Comparison of ENCODE assay signal across 8 mouse cellular contexts in the genomic region with DNA sequence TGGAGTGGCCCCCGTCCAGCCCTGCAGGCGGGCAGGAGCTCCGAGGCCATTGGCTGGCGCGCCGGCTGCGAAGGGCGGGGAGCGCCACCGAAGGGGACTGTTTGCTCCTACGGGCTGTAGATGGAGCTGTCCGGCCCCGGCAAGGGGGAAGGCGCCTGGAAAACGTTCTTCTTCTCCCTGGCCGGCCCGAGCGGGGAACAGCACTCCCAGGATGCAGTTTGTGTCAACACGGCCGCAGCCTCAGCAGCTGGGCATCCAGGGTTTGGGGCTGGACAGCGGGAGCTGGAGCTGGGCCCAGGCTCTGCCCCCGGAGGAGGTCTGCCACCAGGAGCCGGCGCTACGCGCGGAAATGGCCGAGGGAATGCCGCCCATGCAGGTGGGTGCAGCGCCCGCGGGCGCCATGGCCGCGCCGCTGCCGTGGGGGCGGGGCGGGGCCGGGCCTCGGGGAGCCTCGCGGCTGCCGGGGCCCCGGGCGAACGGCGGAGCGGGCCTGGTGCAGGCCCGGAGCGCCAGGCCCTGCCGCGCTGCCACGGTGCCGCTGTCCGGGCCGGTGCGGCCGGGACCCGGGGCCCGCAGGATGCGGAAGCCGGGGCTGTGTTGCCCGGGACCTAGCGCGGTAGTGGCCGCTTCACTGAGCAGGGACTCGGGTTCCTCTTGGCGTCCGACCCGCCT. TPM values are rescaled to one million over a fixed set of nuclear protein-coding genes. Genes with fewer than 3 reads are reported as not detected.
DNase-seq lines count a peak whose midpoint lies in the region; ATAC-seq and TF ChIP-seq lines count a peak whose summit lies in the region.

No protein-coding gene starts in this region.

- in situ Hi-C loops in CH12.LX (cut with MboI; ENCODE audit: low pct_ligation_motif_present, low pct_unique_long_range_greater_than_20kb, low sequenced_read_pairs): no loop called here

- peak; percentile 73; the same call in 1 of the 2 replicates for TF ChIP-seq POLR2A in CH12.LX (IDR thresholded peaks at IDR 0.05; ENCODE audit: low read depth, low read length)

- H3K27ac ChIP-seq in CH12.LX (ENCODE audit: insufficient read depth, low read depth): peak overlapping the region; percentile 48
- peak overlapping the region; percentile 99 for H3K27ac ChIP-seq in forebrain, embryonic 12.5 days
- H3K27ac ChIP-seq in liver, postnatal 0 days (ENCODE audit: low read depth): peak overlapping the region; percentile 94
- H3K27ac ChIP-seq in neural tube, embryonic 14.5 days (ENCODE audit: low read depth, low read length): peak overlapping the region; percentile 95

- peaks cover 20 to 29% of the 10 kb centered on the region in 2 experiments for H3K36me3 ChIP-seq in CH12.LX (replicated peaks in 1 of 2; ENCODE audit: control insufficient read depth in 1 of 2, insufficient read depth in 1 of 2, low read length in 1 of 2)
- peaks cover 31% of the 10 kb centered on the region for H3K36me3 ChIP-seq in forebrain, embryonic 12.5 days (replicated peaks)
- H3K36me3 ChIP-seq in liver, postnatal 0 days (replicated peaks; ENCODE audit: insufficient read depth, low read length): peaks cover 19% of the 10 kb centered on the region
- peaks cover 14% of the 10 kb centered on the region; the same call in 1 of the 2 replicates for H3K36me3 ChIP-seq in neural tube, embryonic 14.5 days (ENCODE audit: control insufficient read depth, insufficient read depth, low read length)

- H3K9ac ChIP-seq in CH12.LX (ENCODE audit: insufficient read depth, low read depth): peak overlapping the region; percentile 73
- peak overlapping the region; percentile 95 for H3K9ac ChIP-seq in forebrain, embryonic 12.5 days
- peak overlapping the region; percentile 93 for H3K9ac ChIP-seq in liver, postnatal 0 days (replicated peaks)
- peak overlapping the region; percentile 94 for H3K9ac ChIP-seq in neural tube, embryonic 14.5 days (replicated peaks; ENCODE audit: low read depth, low read length)

- TF ChIP-seq EP300 in CH12.LX (IDR thresholded peaks at IDR 0.05; ENCODE audit: low read length): no peak
- TF ChIP-seq EP300 in liver, postnatal 0 days (IDR thresholded peaks at IDR 0.05; ENCODE audit: low read depth): no peak

- dilution Hi-C loops in CH12.LX (cut with MboI; ENCODE audit: extremely low pct_ligation_motif_present, extremely low pct_unique_long_range_greater_than_20kb, low sequenced_read_pairs): no loop called here

- H3K79me2 ChIP-seq in CH12.LX (replicated peaks; ENCODE audit: control insufficient read depth, extremely low read depth, insufficient read depth, poor library complexity, severe bottlenecking): peaks cover 7% of the 10 kb centered on the region

- no peaks in the 10 kb centered on the region for H3K9me3 ChIP-seq in CH12.LX (replicated peaks; ENCODE audit: low read length)
- H3K9me3 ChIP-seq in forebrain, embryonic 12.5 days: no peaks in the 10 kb centered on the region
- H3K9me3 ChIP-seq in liver, postnatal 0 days (ENCODE audit: low read length): no peaks in the 10 kb centered on the region
- H3K9me3 ChIP-seq in neural tube, embryonic 14.5 days (ENCODE audit: control insufficient read depth, low read length): no peaks in the 10 kb centered on the region

- peak; percentile 71 for DNase-seq in CH12.LX (ENCODE audit: extremely low read depth)
- DNase-seq in c-Kit-positive CD71-positive TER-119-negative erythroid progenitor cells, embryonic 14.5 days (ENCODE audit: low read depth): peak; percentile 72
- DNase-seq in heart, postnatal 10 days: peak; percentile 94
- peak; percentile 65 for DNase-seq in large intestine, adult 2 months (ENCODE audit: low read depth, low spot score)
- DNase-seq in liver, postnatal 0 days: peak; percentile 90
- DNase-seq in testis, postnatal 10 days (ENCODE audit: low spot score): peak; percentile 88

- TF ChIP-seq CTCF in CH12.LX (conservative IDR thresholded peaks at IDR 0.05 in 1 of 2, IDR thresholded peaks at IDR 0.05 in 1 of 2; ENCODE audit: low read depth in 2 of 2, low read length in 2 of 2): peak in 1 of 2 experiments; percentile 64; a peak in 2 of 4 replicates
- TF ChIP-seq CTCF in liver, postnatal 0 days (IDR thresholded peaks at IDR 0.05; ENCODE audit: low read depth): peak; percentile 72

- TF ChIP-seq RAD21 in CH12.LX (IDR thresholded peaks at IDR 0.05; ENCODE audit: low read depth, low read length): peak; percentile 44

- peak overlapping the region; percentile 27; the same call in 1 of the 2 replicates for H3K4me2 ChIP-seq in CH12.LX (ENCODE audit: insufficient read depth, low read depth, poor library complexity, severe bottlenecking)
- H3K4me2 ChIP-seq in forebrain, embryonic 12.5 days: peak overlapping the region; percentile 87
- H3K4me2 ChIP-seq in liver, postnatal 0 days (ENCODE audit: low read depth, low read length): peak overlapping the region; percentile 75
- peak overlapping the region; percentile 97 for H3K4me2 ChIP-seq in neural tube, embryonic 14.5 days (ENCODE audit: low read depth, low read length)

- H3K27me3 ChIP-seq in CH12.LX (replicated peaks): no peaks in the 10 kb centered on the region
- H3K27me3 ChIP-seq in forebrain, embryonic 12.5 days: no peaks in the 10 kb centered on the region
- H3K27me3 ChIP-seq in liver, postnatal 0 days (ENCODE audit: insufficient read depth, low read length): no peaks in the 10 kb centered on the region
- H3K27me3 ChIP-seq in neural tube, embryonic 14.5 days (ENCODE audit: control insufficient read depth, insufficient read depth, low read length): no peaks in the 10 kb centered on the region

- under 1% methylated on average over 67 of the region's 71 CpGs for WGBS in forebrain, embryonic 12.5 days
- 1% methylated on average over 67 of the region's 71 CpGs for WGBS in large intestine, adult 2 months
- WGBS in liver, postnatal 0 days (ENCODE audit: insufficient replicate concordance): under 1% methylated on average over 52 of the region's 71 CpGs
- 2% methylated on average over 68 of the region's 71 CpGs for WGBS in neural tube, embryonic 14.5 days

- peak overlapping the region; percentile 69 to 85 (median 74) for H3K4me3 ChIP-seq in CH12.LX (replicated peaks in 1 of 3; ENCODE audit: low read depth in 2 of 3, low read length in 2 of 3, poor library complexity in 1 of 3)
- peak overlapping the region; percentile 92 for H3K4me3 ChIP-seq in forebrain, embryonic 12.5 days (replicated peaks)
- H3K4me3 ChIP-seq in liver, postnatal 0 days (ENCODE audit: low read depth, low read length): peak overlapping the region; percentile 92
- peak overlapping the region; percentile 96 for H3K4me3 ChIP-seq in neural tube, embryonic 14.5 days (ENCODE audit: low read depth, low read length)

- H3K4me1 ChIP-seq in CH12.LX (ENCODE audit: control insufficient read depth in 1 of 2, insufficient read depth in 2 of 2): peaks cover 9 to 32% of the 10 kb centered on the region in 2 experiments
- H3K4me1 ChIP-seq in forebrain, embryonic 12.5 days: peaks cover 18% of the 10 kb centered on the region
- H3K4me1 ChIP-seq in liver, postnatal 0 days (ENCODE audit: insufficient read depth): peaks cover 12% of the 10 kb centered on the region
- peaks cover 14% of the 10 kb centered on the region for H3K4me1 ChIP-seq in neural tube, embryonic 14.5 days (ENCODE audit: control insufficient read depth, insufficient read depth, low read length)

- peak; percentile 96 for ATAC-seq in forebrain, embryonic 12.5 days (ENCODE audit: low FRiP score)
- peak; percentile 96 for ATAC-seq in liver, postnatal 0 days
- peak; percentile 98 for ATAC-seq in neural tube, embryonic 14.5 days (ENCODE audit: low read depth)

- intact Hi-C loops in heart, postnatal 10 days (cut with DNase I): loop anchor here (1.0 to 5.0 kb wide), 2 partner anchors 40 to 43 kb away; partner anchors contain the start of genes Zfp212 and Zfp398

TF ChIP-seq in CH12.LX, 34 proteins besides CTCF, POLR2A, EP300 and RAD21 (continues in another document):
- no peak for TF ChIP-seq ETS1 (conservative IDR thresholded peaks at IDR 0.05; ENCODE audit: low read depth, low read length)

RNA-seq across cellular contexts. Expression of gene Zfp282, which starts 0.6 kb away (rescaled TPM):
- total RNA-seq in CH12.LX (2012; rRNA removed) (15.0 and 16.2 TPM in 2 replicates), CH12.LX (2014; rRNA removed) (10.9 and 12.0 TPM in 2 replicates)
- 14.7 and 15.5 TPM in 2 replicates for polyA plus RNA-seq in CH12.LX (2012; ENCODE audit: insufficient read length, low read depth)
- 23.5 and 24.0 TPM in 2 replicates for polyA plus RNA-seq in forebrain, embryonic 12.5 days (2016; fragmentation: Nextera tagmentation; extraction: Ambion mirVana)
- 10 to 100 TPM; 10.2 to 10.4 TPM for total RNA-seq in heart, postnatal 10 days (2021)
- 6.0 and 7.1 TPM in 2 replicates for polyA plus RNA-seq in large intestine, adult 2 months (2012; rRNA removed)
- polyA plus RNA-seq in liver, postnatal 0 days (2015; fragmentation: Nextera tagmentation; extraction: Ambion mirVana): 2.0 and 2.4 TPM in 2 replicates
- 15.9 and 18.3 TPM in 2 replicates for polyA plus RNA-seq in neural tube, embryonic 14.5 days (2014; fragmentation: Nextera tagmentation; extraction: Ambion mirVana)

RNA-seq across cellular contexts. Expression of gene Zfp398, which starts 42.1 kb away (rescaled TPM):
- total RNA-seq in CH12.LX (2012; rRNA removed): 1.8 and 2.2 TPM in 2 replicates
- 1.5 and 1.8 TPM in 2 replicates for total RNA-seq in CH12.LX (2014; rRNA removed)
- 4.4 and 4.6 TPM in 2 replicates for polyA plus RNA-seq in CH12.LX (2012; ENCODE audit: insufficient read length, low read depth)
- polyA plus RNA-seq in forebrain, embryonic 12.5 days (2016; fragmentation: Nextera tagmentation; extraction: Ambion mirVana): 12.3 and 12.5 TPM in 2 replicates
- total RNA-seq in heart, postnatal 10 days (2021): 1 to 10 TPM; 7.1 TPM
- polyA plus RNA-seq in large intestine, adult 2 months (2012; rRNA removed): 3.5 and 6.4 TPM in 2 replicates
- polyA plus RNA-seq in liver, postnatal 0 days (2015; fragmentation: Nextera tagmentation; extraction: Ambion mirVana): 1.4 and 1.6 TPM in 2 replicates
- 20.1 and 23.1 TPM in 2 replicates for polyA plus RNA-seq in neural tube, embryonic 14.5 days (2014; fragmentation: Nextera tagmentation; extraction: Ambion mirVana)

RNA-seq across cellular contexts. Expression of gene Zfp212, which starts 42.7 kb away (rescaled TPM):
- 5.1 and 5.2 TPM in 2 replicates for total RNA-seq in CH12.LX (2012; rRNA removed)
- 6.3 TPM in 2 replicates for total RNA-seq in CH12.LX (2014; rRNA removed)
- 12.1 and 12.3 TPM in 2 replicates for polyA plus RNA-seq in CH12.LX (2012; ENCODE audit: insufficient read length, low read depth)
- 19.7 and 20.6 TPM in 2 replicates for polyA plus RNA-seq in forebrain, embryonic 12.5 days (2016; fragmentation: Nextera tagmentation; extraction: Ambion mirVana)
- 10 to 100 TPM; 12.6 to 12.7 TPM for total RNA-seq in heart, postnatal 10 days (2021)
- 7.3 and 8.3 TPM in 2 replicates for polyA plus RNA-seq in large intestine, adult 2 months (2012; rRNA removed)
- polyA plus RNA-seq in liver, postnatal 0 days (2015; fragmentation: Nextera tagmentation; extraction: Ambion mirVana): 4.0 and 5.1 TPM in 2 replicates
- 11.7 and 14.8 TPM in 2 replicates for polyA plus RNA-seq in neural tube, embryonic 14.5 days (2014; fragmentation: Nextera tagmentation; extraction: Ambion mirVana)

RNA-seq across cellular contexts. Expression of gene Zfp786, which starts 46.9 kb away (rescaled TPM):
- 0.55 and 0.89 TPM in 2 replicates for total RNA-seq in CH12.LX (2012; rRNA removed)
- 0.30 and 0.36 TPM in 2 replicates for total RNA-seq in CH12.LX (2014; rRNA removed)
- polyA plus RNA-seq in CH12.LX (2012; ENCODE audit: insufficient read length, low read depth): 0.20 and 0.40 TPM in 2 replicates
- polyA plus RNA-seq in forebrain, embryonic 12.5 days (2016; fragmentation: Nextera tagmentation; extraction: Ambion mirVana): 12.1 and 12.4 TPM in 2 replicates
- total RNA-seq in heart, postnatal 10 days (2021): under 1 TPM; 0.55 to 0.99 TPM
- polyA plus RNA-seq in large intestine, adult 2 months (2012; rRNA removed): 0.22 and 0.30 TPM in 2 replicates
- 0.28 and 0.51 TPM in 2 replicates for polyA plus RNA-seq in liver, postnatal 0 days (2015; fragmentation: Nextera tagmentation; extraction: Ambion mirVana)
- polyA plus RNA-seq in neural tube, embryonic 14.5 days (2014; fragmentation: Nextera tagmentation; extraction: Ambion mirVana): 17.7 and 18.4 TPM in 2 replicates

Comparison
In these comparisons a context has a peak if more than half of its experiments do, and no peak if none do; other contexts are left out.
1. Peak in every context shown above with its lines: DNase-seq, ATAC-seq, H3K4me3 ChIP-seq and H3K27ac ChIP-seq.
2. H3K27ac ChIP-seq: peak in every context shown above with its lines; median percentile 99 in forebrain, embryonic 12.5 days; 95 in neural tube, embryonic 14.5 days; 94 in liver, postnatal 0 days; 48 in CH12.LX.
3. H3K4me2 ChIP-seq: peak in every context shown above with its lines; median percentile 97 in neural tube, embryonic 14.5 days; 87 in forebrain, embryonic 12.5 days; 75 in liver, postnatal 0 days; 27 in CH12.LX.